Comparison of ENCODE assay signal across 35 mouse cellular contexts in genomic region chr13:56726551-56726950, GRCm38 (mm10). TPM values are rescaled to one million over a fixed set of nuclear protein-coding genes. Genes with fewer than 3 reads are reported as not detected.
DNase-seq lines count a peak whose midpoint lies in the region; ATAC-seq lines count a peak whose summit lies in the region.
"Had no signal": no experiment of that assay in that cellular context is flagged by ENCODE, and none has a peak within 500 bp of the region (broad histone marks: within the 10 kb centered on the region; RNA-seq: fewer than 3 reads in every experiment).

No protein-coding gene starts in this region.

- H3K27ac ChIP-seq in midbrain, embryonic 11.5 days (ENCODE audit: low read depth, low read length) = no peak overlapping the region
- no peak overlapping the region for H3K27ac ChIP-seq in midbrain, embryonic 14.5 days (replicated peaks; ENCODE audit: low read depth, low read length)
- H3K27ac ChIP-seq: embryonic facial prominence, embryonic 12.5 days; embryonic facial prominence, embryonic 15.5 days; heart, adult 2 months; heart, embryonic 10.5 days; heart, embryonic 13.5 days; hindbrain, embryonic 14.5 days; hindbrain, postnatal 0 days had no signal

- WGBS in midbrain, embryonic 11.5 days = 96% methylated on average over 4 of the region's 4 CpGs
- 95% methylated on average over 4 of the region's 4 CpGs for WGBS in midbrain, embryonic 14.5 days

- peaks cover 23% of the 10 kb centered on the region for H3K36me3 ChIP-seq in midbrain, embryonic 11.5 days (ENCODE audit: control insufficient read depth, insufficient read depth, low read length)
- peaks cover 68% of the 10 kb centered on the region for H3K36me3 ChIP-seq in midbrain, embryonic 14.5 days (ENCODE audit: control insufficient read depth, insufficient read depth, low read length)

- H3K9ac ChIP-seq in midbrain, embryonic 11.5 days (ENCODE audit: low read length) = no peak overlapping the region
- no peak overlapping the region for H3K9ac ChIP-seq in midbrain, embryonic 14.5 days (replicated peaks; ENCODE audit: low read length)
- H3K9ac ChIP-seq: embryonic facial prominence, embryonic 12.5 days; embryonic facial prominence, embryonic 15.5 days; forebrain, postnatal 0 days; heart, embryonic 13.5 days; hindbrain, embryonic 14.5 days had no signal

- no peak for ATAC-seq in midbrain, embryonic 11.5 days (ENCODE audit: low FRiP score)
- ATAC-seq in midbrain, embryonic 14.5 days (ENCODE audit: low FRiP score, low TSS enrichment) = no peak
- ATAC-seq: forebrain, embryonic 14.5 days; forebrain, postnatal 0 days; hindbrain, postnatal 0 days; Patski had no signal

- no peak overlapping the region for H3K4me2 ChIP-seq in midbrain, embryonic 11.5 days
- no peak overlapping the region for H3K4me2 ChIP-seq in midbrain, embryonic 14.5 days (ENCODE audit: low read length)
- H3K4me2 ChIP-seq: embryonic facial prominence, embryonic 12.5 days; embryonic facial prominence, embryonic 15.5 days; heart, embryonic 13.5 days; hindbrain, embryonic 14.5 days had no signal

- H3K9me3 ChIP-seq in midbrain, embryonic 11.5 days (ENCODE audit: control insufficient read depth, low read length) = no peaks in the 10 kb centered on the region
- no peaks in the 10 kb centered on the region for H3K9me3 ChIP-seq in midbrain, embryonic 14.5 days (ENCODE audit: control insufficient read depth, low read length)
- H3K9me3 ChIP-seq: embryonic facial prominence, embryonic 12.5 days; embryonic facial prominence, embryonic 15.5 days; G1E; heart, embryonic 10.5 days; heart, embryonic 13.5 days had no signal

- H3K27me3 ChIP-seq in midbrain, embryonic 11.5 days (ENCODE audit: control insufficient read depth, insufficient read depth, low read length) = no peaks in the 10 kb centered on the region
- no peaks in the 10 kb centered on the region for H3K27me3 ChIP-seq in midbrain, embryonic 14.5 days (ENCODE audit: control insufficient read depth, insufficient read depth, low read length)
- H3K27me3 ChIP-seq: CH12.LX; embryonic facial prominence, embryonic 12.5 days; embryonic facial prominence, embryonic 15.5 days; heart, embryonic 13.5 days; Patski had no signal

- no peaks in the 10 kb centered on the region for H3K4me1 ChIP-seq in midbrain, embryonic 11.5 days (ENCODE audit: control insufficient read depth, insufficient read depth, low read length)
- H3K4me1 ChIP-seq in midbrain, embryonic 14.5 days (ENCODE audit: control insufficient read depth, insufficient read depth, low read length) = no peaks in the 10 kb centered on the region
- H3K4me1 ChIP-seq: embryonic facial prominence, embryonic 12.5 days; embryonic facial prominence, embryonic 15.5 days had no signal

- DNase-seq in frontal cortex, adult 2 months (ENCODE audit: extremely low spot score in 1 of 2, low spot score in 1 of 2) = peak; percentile 21 to 66
- DNase-seq in frontal cortex, postnatal 10 days (ENCODE audit: low spot score in 2 of 2) = no peak
- peak; percentile 52 for DNase-seq in layer of hippocampus, adult 9-11 months
- DNase-seq in layer of hippocampus, adult 8-10 months (ENCODE audit: low spot score in 2 of 2) = no peak
- DNase-seq in midbrain, embryonic 11.5 days (ENCODE audit: low spot score, missing footprints) = peak; percentile 66
- DNase-seq in midbrain, embryonic 14.5 days = no peak
- peak; percentile 74 for DNase-seq in telencephalon, adult 2 months (ENCODE audit: low read depth, low spot score)
- DNase-seq: adrenal gland, postnatal 10 days; adrenal gland, postnatal 36 days; B cell, adult 2 months; cerebellum, adult 11 months; cerebellum, adult 2 months; cerebellum, adult 9-11 months; cerebellum, postnatal 25 days; forebrain, postnatal 0 days; gastrocnemius, postnatal 36 days; heart, adult 2 months; heart, postnatal 14 days; heart, postnatal 4 days had no signal

- H3K4me3 ChIP-seq in midbrain, embryonic 11.5 days (ENCODE audit: low read depth, low read length) = no peak overlapping the region
- H3K4me3 ChIP-seq in midbrain, embryonic 14.5 days (replicated peaks; ENCODE audit: low read depth, low read length) = no peak overlapping the region
- H3K4me3 ChIP-seq: embryonic facial prominence, embryonic 12.5 days; embryonic facial prominence, embryonic 15.5 days; heart, adult 2 months; heart, embryonic 10.5 days; heart, embryonic 13.5 days had no signal

RNA-seq across cellular contexts. Expression of gene Smad5, which starts 23.7 kb away (rescaled TPM):
- 20.3 and 21.7 TPM in 2 replicates for polyA plus RNA-seq in frontal cortex, adult 2 months (2012; rRNA removed)
- 10 to 100 TPM; 27.1 to 28.8 (median 27.7) TPM for total RNA-seq in layer of hippocampus, adult 8-10 months (2022)
- polyA plus RNA-seq in midbrain, embryonic 11.5 days (2014; fragmentation: Nextera tagmentation; extraction: Ambion mirVana) = 43.4 and 45.4 TPM in 2 replicates
- polyA plus RNA-seq in midbrain, embryonic 14.5 days (2014; fragmentation: Nextera tagmentation; extraction: Ambion mirVana) = 20.4 and 35.7 TPM in 2 replicates

RNA-seq across cellular contexts. Expression of gene Gm45623, which starts 27.1 kb away (rescaled TPM):
- 9.2 and 10.6 TPM in 2 replicates for polyA plus RNA-seq in frontal cortex, adult 2 months (2012; rRNA removed)
- total RNA-seq in layer of hippocampus, adult 8-10 months (2022) = 1 to 10 TPM; 1.1 to 1.4 (median 1.2) TPM
- not detected in 2 replicates for polyA plus RNA-seq in midbrain, embryonic 11.5 days (2014; fragmentation: Nextera tagmentation; extraction: Ambion mirVana)
- 1.1 and 2.1 TPM in 2 replicates for polyA plus RNA-seq in midbrain, embryonic 14.5 days (2014; fragmentation: Nextera tagmentation; extraction: Ambion mirVana)
- total RNA-seq: adrenal gland, adult 18-20 months; adrenal gland, postnatal 36 days; CH12.LX; common myeloid progenitor, adult 5-6 weeks; gastrocnemius, adult 8-10 months; gastrocnemius, postnatal 36 days; granulocyte monocyte progenitor cell, adult 5-6 weeks; heart, adult 2 months had no signal
- polyA plus RNA-seq: forebrain, embryonic 11.5 days; G1E; heart, adult 2 months; hindbrain, embryonic 11.5 days; Patski had no signal

Comparison
In these comparisons a context has a peak if more than half of its experiments do, and no peak if none do; other contexts are left out.
1. DNase-seq: peak in frontal cortex, adult 2 months (2 of 2), layer of hippocampus, adult 9-11 months (single experiment), midbrain, embryonic 11.5 days (single experiment) and telencephalon, adult 2 months (single experiment); none in frontal cortex, postnatal 10 days (0 of 2), layer of hippocampus, adult 8-10 months (0 of 2) and midbrain, embryonic 14.5 days (single experiment).